Mouse (Mus musculus): ENCODE measurements around the gene Avl9.

The Avl9 gene

GRCm38 (mm10) chr6:56789336-56789735, 74.6 kb downstream of the Avl9 start:
- in situ Hi-C loops (cut with MboI, MseI), result no loop called here

GRCm38 (mm10) chr6:56794834-56795233, 80.1 kb downstream of the Avl9 start:
- in situ Hi-C loops (cut with MboI, MseI), result loop anchor here (5.0 to 10.0 kb wide), 2 partner anchors 78 to 900 kb away; partner anchors contain the start of gene Pyurf (in 1 of the 2)

GRCm38 (mm10) chr6:56796232-56796631, 81.5 kb downstream of the Avl9 start:
- in situ Hi-C loops (cut with MboI, MseI), result loop anchor here in 1 of 2 experiments (10.0 kb wide), 1 partner anchor 899 kb away; the partner anchor contains the start of gene Pyurf

- in situ Hi-C loops (cut with MboI, MseI), result loop anchor here in 1 of 2 experiments (10.0 kb wide), 1 partner anchor 898 kb away; the partner anchor contains the start of gene Pyurf
Measured at GRCm38 (mm10) chr6:56796668-56797141, 82.0 kb downstream of the Avl9 start.

- in situ Hi-C loops (cut with MboI, MseI), result loop anchor here in 1 of 2 experiments (10.0 kb wide), 1 partner anchor 897 kb away; the partner anchor contains the start of gene Pyurf
Measured at GRCm38 (mm10) chr6:56797311-56798151, 82.8 kb downstream of the Avl9 start, which contains the start of gene Kbtbd2. Kbtbd2 (minus strand) TSS chr6:56797813.

GRCm38 (mm10) chr6:56798152-56798465, 83.4 kb downstream of the Avl9 start:
- in situ Hi-C loops (cut with MboI, MseI), result loop anchor here in 1 of 2 experiments (10.0 kb wide), 1 partner anchor 897 kb away; the partner anchor contains the start of gene Pyurf

GRCm38 (mm10) chr6:56805026-56805425, 90.3 kb downstream of the Avl9 start:
- in situ Hi-C loops (cut with MboI, MseI), result loop anchor here (5.0 kb wide), 2 partner anchors 112 to 117 kb away; partner anchors contain the start of genes Nt5c3 (in 1 of the 2) and Vmn1r4 (in 1 of the 2)

GRCm38 (mm10) chr6:56806195-56806594, 91.5 kb downstream of the Avl9 start:
- in situ Hi-C loops (cut with MboI, MseI), result loop anchor here (5.0 kb wide), 2 partner anchors 111 to 116 kb away; partner anchors contain the start of genes Nt5c3 (in 1 of the 2) and Vmn1r4 (in 1 of the 2)

- in situ Hi-C loops (cut with MboI, MseI), result loop anchor here (5.0 kb wide), 2 partner anchors 109 to 114 kb away; partner anchors contain the start of genes Nt5c3 (in 1 of the 2) and Vmn1r4 (in 1 of the 2)
Measured at GRCm38 (mm10) chr6:56808656-56809055, 94.0 kb downstream of the Avl9 start.
